Mouse (Mus musculus) G1E (cell line): Measurements from ENCODE around the gene Tifa. TPM values are rescaled to one million over a fixed set of nuclear protein-coding genes. Genes with fewer than 3 reads are reported as not detected.

Source experiments
- ATAC-seq: 2 replicates; pipeline ENCODE4 v1.8.0; 2016; ENCODE audit warnings: mild to moderate bottlenecking; ENCODE audit not compliant: insufficient number of reproducible peaks, poor library complexity, low FRiP score, severe bottlenecking; ENCODE audit errors: extremely low read depth
- DNase-seq: peaks from one replicate; pipeline ENCODE4 v3.0.0; 2012; ENCODE audit warnings: low spot score
- H3K27me3 ChIP-seq: 2 replicates; pipeline ENCODE4 v1.6.1; 2012; ENCODE audit warnings: mild to moderate bottlenecking, low read length, inconsistent platforms; ENCODE audit not compliant: insufficient read depth
- H3K36me3 ChIP-seq: replicated peaks from 2 replicates; pipeline ENCODE3; 2012; ENCODE audit warnings: mild to moderate bottlenecking, inconsistent platforms
- H3K4me1 ChIP-seq: 2 replicates; pipeline ENCODE4 v1.6.1; 2012; ENCODE audit warnings: low read depth, low read length, inconsistent platforms, mixed read lengths; ENCODE audit not compliant: insufficient read depth
- H3K4me3 ChIP-seq: 2 replicates; pipeline ENCODE4 v1.5.1; 2012; ENCODE audit warnings: low read depth, mild to moderate bottlenecking, inconsistent platforms, low read length, moderate library complexity, mixed read lengths
- H3K9me3 ChIP-seq: replicated peaks from 2 replicates; pipeline ENCODE4 v1.6.1; 2012; ENCODE audit warnings: inconsistent platforms
- CTCF ChIP-seq: IDR thresholded peaks from 2 replicates; pipeline ENCODE4 v1.5.1; 2012; ENCODE audit warnings: low read depth, low read length, inconsistent platforms, mixed read lengths
- GATA1 ChIP-seq: IDR thresholded peaks from 2 replicates; pipeline ENCODE4 v1.6.1; 2012; ENCODE audit warnings: borderline replicate concordance, low read length, inconsistent platforms, mixed read lengths
- GATA2 ChIP-seq: IDR thresholded peaks from 2 replicates; pipeline ENCODE4 v1.6.1; 2012; ENCODE audit warnings: low read depth, low read length, inconsistent platforms, borderline replicate concordance
- POLR2AphosphoS5 ChIP-seq: IDR thresholded peaks from 2 replicates; pipeline ENCODE4 v1.6.1; 2012; ENCODE audit warnings: low read depth, low read length, inconsistent platforms; ENCODE audit not compliant: insufficient replicate concordance
- TAL1 ChIP-seq: conservative IDR thresholded peaks from 2 replicates; pipeline ENCODE4 v1.6.1; 2012; ENCODE audit warnings: low read depth, low read length, inconsistent platforms, mixed read lengths
- polyA plus RNA-seq: library from polyadenylated mRNA; stranded (reverse); fragments of >175 nt; gene quantifications from 2 replicates; pipeline ENCODE4 v1.2.3, GENCODE M21; 2012
- total RNA-seq, 2 experiments: library from RNA; stranded (forward) in 1 of 2; stranded (reverse) in 1 of 2; fragments of 200-1000 nt in 1 of 2; fragments of >200 nt in 1 of 2; fragmentation: Nextera tagmentation in 1 of 2; gene quantifications; 2 replicates each; pipeline ENCODE4 v1.2.3; 2014 to 2017

Gene Tifa
- total and polyA plus RNA-seq, 3 experiments = 7.4 to 20.1 (median 11.5) TPM

DNA sequence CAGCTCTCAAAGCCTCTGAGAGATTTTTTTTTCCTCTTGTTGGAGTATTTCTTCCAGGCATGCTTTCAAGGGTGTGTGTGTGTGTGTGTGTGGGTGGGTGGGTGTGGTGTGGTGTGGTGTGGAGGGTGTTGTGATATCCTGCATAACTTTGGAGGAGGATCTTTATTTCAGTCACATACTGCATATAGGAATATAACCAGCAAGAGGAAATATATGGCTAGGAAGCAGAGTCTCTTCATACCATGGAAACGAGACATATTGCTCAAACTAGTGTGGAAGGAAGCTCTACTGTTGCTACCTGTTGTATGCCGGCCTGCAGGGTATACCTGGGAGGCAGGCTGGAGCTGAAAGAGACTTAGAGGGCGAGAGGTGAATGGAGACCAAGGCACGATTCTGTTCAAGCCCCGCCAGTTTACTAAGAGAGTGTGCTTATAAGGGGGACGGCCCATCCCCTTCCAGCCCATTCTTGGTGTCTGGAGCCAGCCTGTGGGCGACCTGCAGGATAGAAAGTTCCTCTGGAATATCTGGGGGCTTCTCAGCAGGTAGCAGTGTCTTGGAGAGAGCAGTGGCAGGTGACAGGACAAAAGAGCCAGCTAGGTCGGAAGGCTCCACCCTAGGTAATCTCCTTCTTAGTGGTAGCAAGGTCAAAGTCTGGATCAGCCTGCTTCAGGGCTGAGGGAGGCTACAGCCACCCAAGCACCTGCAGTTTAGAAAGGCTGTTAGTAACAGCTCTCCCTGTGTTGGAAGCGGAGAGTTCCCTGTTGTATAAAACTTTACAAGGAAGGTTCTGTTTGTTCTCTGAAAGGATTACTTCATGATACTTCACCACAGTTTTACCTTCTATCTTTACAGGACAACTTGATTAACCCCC is 61.4 kb downstream of the Tifa start:
- no peaks in the 10 kb centered on the region for H3K27me3 ChIP-seq
- no peak for DNase-seq
- H3K36me3 ChIP-seq = no peaks in the 10 kb centered on the region
- ATAC-seq = no peak
- no peaks in the 10 kb centered on the region for H3K9me3 ChIP-seq
- TF ChIP-seq TAL1 (no peak), GATA2 (no peak), GATA1 (no peak), POLR2AphosphoS5 (no peak), CTCF (no peak)
- H3K4me3 ChIP-seq = no peak overlapping the region
- H3K4me1 ChIP-seq = peaks cover 28% of the 10 kb centered on the region

DNA sequence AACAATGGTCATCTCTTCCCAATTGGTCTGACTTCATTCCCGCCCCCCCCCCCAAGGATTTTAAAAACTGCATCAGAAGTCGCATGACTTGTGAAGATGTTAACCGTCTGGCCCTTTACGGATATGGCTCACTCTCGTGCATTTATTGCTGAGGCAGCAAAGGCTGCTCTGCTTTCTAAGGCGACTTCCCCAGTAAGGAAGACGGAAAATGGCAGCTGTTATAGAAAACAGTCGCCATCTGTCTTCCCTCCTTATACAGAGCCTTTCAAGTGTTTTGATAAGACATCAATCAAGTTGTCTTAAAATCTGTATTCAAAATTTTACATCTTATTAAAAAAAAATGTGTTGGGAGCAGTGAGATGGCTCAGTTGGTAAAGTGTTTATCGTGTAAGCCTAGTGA is 63.1 kb downstream of the Tifa start:
- peaks cover 28% of the 10 kb centered on the region for H3K4me1 ChIP-seq
- H3K36me3 ChIP-seq = no peaks in the 10 kb centered on the region
- ATAC-seq = no peak
- H3K9me3 ChIP-seq = no peaks in the 10 kb centered on the region
- no peak overlapping the region for H3K4me3 ChIP-seq
- TF ChIP-seq POLR2AphosphoS5 (no peak), GATA1 (no peak), TAL1 (no peak), GATA2 (no peak), CTCF (no peak)
- H3K27me3 ChIP-seq = no peaks in the 10 kb centered on the region
- no peak for DNase-seq

DNA sequence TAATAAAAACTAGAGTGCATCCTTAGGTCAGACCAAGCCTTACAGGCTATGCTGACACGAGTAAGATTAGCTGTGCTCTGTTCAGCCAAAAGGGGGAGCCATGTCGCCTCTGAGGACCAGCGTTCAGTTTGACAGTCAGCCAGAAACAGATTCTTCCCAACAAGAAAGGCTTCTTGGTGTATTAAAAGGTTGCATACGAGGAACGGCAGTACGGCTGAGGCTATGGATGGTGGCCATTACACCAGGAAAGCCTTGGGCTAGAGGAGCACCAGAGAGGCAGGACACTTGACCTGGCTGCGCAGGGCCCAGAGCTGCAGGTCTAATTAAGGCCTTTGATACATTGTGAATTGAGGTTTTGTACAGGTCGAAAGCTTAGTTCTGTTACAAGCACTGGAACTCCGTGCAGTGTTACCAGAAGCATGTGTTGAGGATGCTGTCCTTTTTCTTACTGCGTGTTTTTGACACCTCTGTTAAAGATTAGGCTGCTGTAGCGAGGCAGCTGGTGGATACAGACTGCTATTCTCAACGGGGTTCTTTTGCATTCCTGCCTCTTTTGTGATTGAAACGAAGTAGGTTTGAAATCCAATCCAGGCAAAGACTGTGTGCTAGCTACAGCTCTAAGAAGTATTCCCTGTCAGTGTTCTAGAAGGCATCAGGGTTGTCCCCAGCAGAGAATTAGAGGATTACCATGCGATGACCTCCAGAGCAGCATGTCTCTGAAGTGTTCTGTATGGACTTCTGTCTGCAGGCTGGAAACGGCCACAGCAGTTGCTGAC is 64.0 kb downstream of the Tifa start:
- Histone ChIP-seq H3K27me3 (no peaks in the 10 kb centered on the region), H3K9me3 (no peaks in the 10 kb centered on the region), H3K4me1 (peaks cover 21% of the 10 kb centered on the region), H3K4me3 (no peak overlapping the region), H3K36me3 (no peaks in the 10 kb centered on the region)
- DNase-seq (peak; percentile 30), ATAC-seq (peak; percentile 37; the same call in 1 of the 2 replicates)
- TF ChIP-seq GATA1 (no peak), GATA2 (no peak), CTCF (no peak; the same call in 1 of the 2 replicates), POLR2AphosphoS5 (no peak), TAL1 (no peak)

DNA sequence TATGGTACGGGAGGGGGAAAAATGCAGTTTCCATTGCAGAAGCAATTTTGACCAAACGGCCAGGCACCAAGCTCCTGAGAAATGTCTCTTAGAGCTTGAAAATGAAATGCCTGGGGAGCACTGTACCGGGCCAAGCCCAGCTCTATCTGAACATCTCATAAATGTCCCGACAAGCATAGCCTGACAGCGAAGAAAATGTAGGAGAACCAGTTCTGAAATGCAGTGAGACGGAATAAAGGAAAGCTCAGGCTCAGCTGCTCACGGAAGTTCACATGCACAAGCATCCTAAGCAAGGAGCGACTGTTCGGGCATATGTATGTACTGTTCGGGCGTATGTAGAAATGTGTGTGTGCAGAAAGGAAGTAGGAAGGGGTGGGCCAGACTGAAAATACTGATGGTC is 71.7 kb downstream of the Tifa start:
- TF ChIP-seq GATA2 (no peak), GATA1 (no peak), CTCF (no peak), TAL1 (no peak), POLR2AphosphoS5 (no peak)
- Histone ChIP-seq H3K9me3 (peaks cover 2% of the 10 kb centered on the region), H3K4me3 (no peak overlapping the region), H3K4me1 (no peaks in the 10 kb centered on the region; the same call in 1 of the 2 replicates), H3K36me3 (peaks cover 21% of the 10 kb centered on the region), H3K27me3 (no peaks in the 10 kb centered on the region)
- ATAC-seq = no peak
- DNase-seq = no peak

DNA sequence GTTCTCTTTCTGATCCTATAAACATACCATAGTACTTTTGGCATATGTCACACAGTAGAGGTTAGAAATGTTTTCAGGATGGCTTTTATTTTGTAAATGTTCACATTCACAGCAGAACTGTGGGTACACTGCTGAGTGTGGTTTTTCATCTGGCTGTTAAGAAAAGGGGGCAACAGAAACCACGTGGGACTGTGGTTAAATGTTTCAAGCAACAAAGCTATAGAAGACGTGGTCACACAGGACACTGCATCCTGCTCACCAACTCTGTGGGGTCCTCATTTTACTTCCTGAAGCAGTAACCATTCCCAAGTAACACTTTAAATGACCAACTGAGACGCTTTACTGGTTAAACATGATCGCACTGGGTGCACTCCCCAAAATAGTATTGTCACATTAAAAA is 72.9 kb downstream of the Tifa start:
- Histone ChIP-seq H3K36me3 (peaks cover 32% of the 10 kb centered on the region), H3K4me3 (no peak overlapping the region), H3K4me1 (no peaks in the 10 kb centered on the region; the same call in 1 of the 2 replicates), H3K27me3 (no peaks in the 10 kb centered on the region), H3K9me3 (peaks cover 8% of the 10 kb centered on the region)
- TF ChIP-seq GATA2 (no peak), CTCF (no peak), TAL1 (no peak), POLR2AphosphoS5 (no peak), GATA1 (no peak)
- no peak for ATAC-seq
- DNase-seq = no peak

DNA sequence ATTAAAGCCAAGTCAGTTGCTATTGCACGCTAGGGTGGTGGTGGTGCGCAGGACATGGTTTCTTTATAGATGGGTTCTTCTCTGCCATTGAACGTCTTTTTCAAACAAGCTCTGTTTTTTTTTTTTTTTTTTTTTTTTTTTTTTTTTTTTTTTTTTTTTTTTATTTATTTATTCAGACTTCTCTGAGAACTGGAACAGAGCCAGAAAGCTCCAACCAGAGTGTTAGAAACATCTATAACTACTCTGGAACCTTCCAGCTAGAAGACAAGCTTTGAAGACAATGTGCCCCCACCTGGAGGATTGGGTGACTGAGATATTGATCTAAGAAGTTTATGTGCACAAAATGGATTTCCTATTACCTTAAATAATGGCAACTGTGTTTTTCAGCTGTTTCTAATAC is 74.0 kb downstream of the Tifa start:
- no peak for ATAC-seq
- H3K4me1 ChIP-seq = no peaks in the 10 kb centered on the region; the same call in 1 of the 2 replicates
- no peak overlapping the region for H3K4me3 ChIP-seq
- no peak for DNase-seq
- peaks cover 42% of the 10 kb centered on the region for H3K36me3 ChIP-seq
- H3K27me3 ChIP-seq = no peaks in the 10 kb centered on the region
- TF ChIP-seq GATA2 = no peak
- TF ChIP-seq TAL1 = no peak
- TF ChIP-seq POLR2AphosphoS5 = no peak
- no peak for TF ChIP-seq GATA1
- TF ChIP-seq CTCF = no peak
- peaks cover 8% of the 10 kb centered on the region for H3K9me3 ChIP-seq
